Mouse (Mus musculus): Measurements from ENCODE around the gene Olfr1049. TPM values are rescaled to one million over a fixed set of nuclear protein-coding genes. Genes with fewer than 3 reads are reported as not detected.
"Not testable (repeated sequence)": the region's sequence is repeated elsewhere in the genome, so short reads cannot be mapped to it uniquely, and the experiment has no call there.

The Olfr1049 gene
- not detected in 2 replicates for polyA plus RNA-seq (2011; ENCODE audit: insufficient read length, low read depth, missing spikeins)

- not testable (repeated sequence) for H3K27ac ChIP-seq (ENCODE audit: insufficient read depth, low read length); H3K4me3 ChIP-seq (ENCODE audit: insufficient read depth, low read length); H3K4me1 ChIP-seq (ENCODE audit: control insufficient read depth, insufficient read depth, low read length)
Observed at GRCm38 (mm10) chr2:86258228-86258627, at the start of gene Olfr1049. Gene Olfr1049 (minus strand): TSS chr2:86258328.

GRCm38 (mm10) chr2:86292155-86292554 is 34.0 kb upstream of the Olfr1049 start, which contains the start of gene Olfr1052:
Gene Olfr1052 (plus strand): TSS chr2:86292455.
- no peak for TF ChIP-seq CTCF (IDR thresholded peaks at IDR 0.05; ENCODE audit: borderline replicate concordance, insufficient read depth, low read length)
- no peak for TF ChIP-seq POLR2A (IDR thresholded peaks at IDR 0.05; ENCODE audit: low read depth, low read length)
- H3K4me3 ChIP-seq (ENCODE audit: insufficient read depth, low read length): no peak within 1 kb of the TSS
- H3K4me1 ChIP-seq (ENCODE audit: control insufficient read depth, insufficient read depth, low read length): no peaks in the 10 kb centered on the region
- no peak within 1 kb of the TSS for H3K27ac ChIP-seq (ENCODE audit: insufficient read depth, low read length)

GRCm38 (mm10) chr2:86278988-86279387 is 20.9 kb upstream of the Olfr1049 start, which contains the start of gene Olfr1051:
Gene Olfr1051 (minus strand): TSS chr2:86279088.
- H3K4me3 ChIP-seq (ENCODE audit: insufficient read depth, low read length); H3K27ac ChIP-seq (ENCODE audit: insufficient read depth, low read length); H3K4me1 ChIP-seq (ENCODE audit: control insufficient read depth, insufficient read depth, low read length): not testable (repeated sequence)

- H3K4me3 ChIP-seq (ENCODE audit: insufficient read depth, low read length): no peak within 1 kb of the TSS
- H3K4me1 ChIP-seq (ENCODE audit: control insufficient read depth, insufficient read depth, low read length): no peaks in the 10 kb centered on the region
- TF ChIP-seq POLR2A (IDR thresholded peaks at IDR 0.05; ENCODE audit: low read depth, low read length): no peak
- TF ChIP-seq CTCF (IDR thresholded peaks at IDR 0.05; ENCODE audit: borderline replicate concordance, insufficient read depth, low read length): no peak
- H3K27ac ChIP-seq (ENCODE audit: insufficient read depth, low read length): no peak within 1 kb of the TSS
Observed at GRCm38 (mm10) chr2:86240189-86240588, 17.9 kb downstream of the Olfr1049 start, which contains the start of gene Olfr1048. Gene Olfr1048 (minus strand): TSS chr2:86240289.

- Histone ChIP-seq H3K4me1 (ENCODE audit: control insufficient read depth, insufficient read depth, low read length) (no peaks in the 10 kb centered on the region), H3K4me3 (ENCODE audit: insufficient read depth, low read length) (no peak within 1 kb of the TSS), H3K27ac (ENCODE audit: insufficient read depth, low read length) (no peak within 1 kb of the TSS)
- no peak for TF ChIP-seq POLR2A (IDR thresholded peaks at IDR 0.05; ENCODE audit: low read depth, low read length)
- no peak for TF ChIP-seq CTCF (IDR thresholded peaks at IDR 0.05; ENCODE audit: borderline replicate concordance, insufficient read depth, low read length)
Observed at GRCm38 (mm10) chr2:86231301-86231700, 26.8 kb downstream of the Olfr1049 start, which contains the start of gene Olfr1047. Gene Olfr1047 (minus strand): TSS chr2:86231401.

GRCm38 (mm10) chr2:86219214-86219613 is 38.9 kb downstream of the Olfr1049 start, which contains the start of gene Olfr1046:
Gene Olfr1046 (minus strand): TSS chr2:86219314.
- H3K4me1 ChIP-seq (ENCODE audit: control insufficient read depth, insufficient read depth, low read length): no peaks in the 10 kb centered on the region
- no peak within 1 kb of the TSS for H3K27ac ChIP-seq (ENCODE audit: insufficient read depth, low read length)
- TF ChIP-seq POLR2A (IDR thresholded peaks at IDR 0.05; ENCODE audit: low read depth, low read length) (no peak), CTCF (IDR thresholded peaks at IDR 0.05; ENCODE audit: borderline replicate concordance, insufficient read depth, low read length) (no peak)
- no peak within 1 kb of the TSS for H3K4me3 ChIP-seq (ENCODE audit: insufficient read depth, low read length)

Other genes starting within 250 kb of the Olfr1049 start
- 0.63 and 1.2 TPM in 2 replicates for gene Olfr1033, start 237.7 kb downstream of the Olfr1049 start, polyA plus RNA-seq (2011; ENCODE audit: insufficient read length, low read depth, missing spikeins)
- gene Olfr1034, start 212.5 kb downstream of the Olfr1049 start, polyA plus RNA-seq (2011; ENCODE audit: insufficient read length, low read depth, missing spikeins): not detected in 2 replicates
- not detected in 2 replicates for gene Olfr1036, start 184.3 kb downstream of the Olfr1049 start, polyA plus RNA-seq (2011; ENCODE audit: insufficient read length, low read depth, missing spikeins)
- gene Olfr1037, start 170.9 kb downstream of the Olfr1049 start, polyA plus RNA-seq (2011; ENCODE audit: insufficient read length, low read depth, missing spikeins): not detected in 2 replicates
- not detected in 2 replicates for gene Olfr1039, start 122.4 kb downstream of the Olfr1049 start, polyA plus RNA-seq (2011; ENCODE audit: insufficient read length, low read depth, missing spikeins)
- gene Olfr1040, start 111.6 kb downstream of the Olfr1049 start, polyA plus RNA-seq (2011; ENCODE audit: insufficient read length, low read depth, missing spikeins): not detected in 2 replicates
- not detected in 2 replicates for gene Olfr1042, start 96.5 kb downstream of the Olfr1049 start, polyA plus RNA-seq (2011; ENCODE audit: insufficient read length, low read depth, missing spikeins)
- gene Olfr1043, start 90.8 kb downstream of the Olfr1049 start, polyA plus RNA-seq (2011; ENCODE audit: insufficient read length, low read depth, missing spikeins): not detected in 2 replicates
- not detected in 2 replicates for gene Olfr1044, start 80.5 kb downstream of the Olfr1049 start, polyA plus RNA-seq (2011; ENCODE audit: insufficient read length, low read depth, missing spikeins)
- gene Olfr52, start 72.6 kb downstream of the Olfr1049 start, polyA plus RNA-seq (2011; ENCODE audit: insufficient read length, low read depth, missing spikeins): not detected in 2 replicates
- gene Olfr1045, start 55.3 kb downstream of the Olfr1049 start, polyA plus RNA-seq (2011; ENCODE audit: insufficient read length, low read depth, missing spikeins): not detected in 2 replicates
- gene Olfr1046, start 39.0 kb downstream of the Olfr1049 start, polyA plus RNA-seq (2011; ENCODE audit: insufficient read length, low read depth, missing spikeins): not detected in 2 replicates
- not detected in 2 replicates for gene Olfr1047, start 26.9 kb downstream of the Olfr1049 start, polyA plus RNA-seq (2011; ENCODE audit: insufficient read length, low read depth, missing spikeins)
- gene Olfr1048, start 18.0 kb downstream of the Olfr1049 start, polyA plus RNA-seq (2011; ENCODE audit: insufficient read length, low read depth, missing spikeins): not detected in 2 replicates
- gene Olfr1051, start 20.8 kb upstream of the Olfr1049 start, polyA plus RNA-seq (2011; ENCODE audit: insufficient read length, low read depth, missing spikeins): not detected in 2 replicates
- gene Olfr1052, start 34.1 kb upstream of the Olfr1049 start, polyA plus RNA-seq (2011; ENCODE audit: insufficient read length, low read depth, missing spikeins): not detected in 2 replicates
- not detected in 2 replicates for gene Olfr1053, start 57.0 kb upstream of the Olfr1049 start, polyA plus RNA-seq (2011; ENCODE audit: insufficient read length, low read depth, missing spikeins)
- gene Olfr1054, start 77.1 kb upstream of the Olfr1049 start, polyA plus RNA-seq (2011; ENCODE audit: insufficient read length, low read depth, missing spikeins): not detected in 2 replicates
- gene Olfr1055, start 92.0 kb upstream of the Olfr1049 start, polyA plus RNA-seq (2011; ENCODE audit: insufficient read length, low read depth, missing spikeins): not detected in 2 replicates
- gene Olfr1056, start 104.1 kb upstream of the Olfr1049 start, polyA plus RNA-seq (2011; ENCODE audit: insufficient read length, low read depth, missing spikeins): not detected in 2 replicates
- gene Olfr1057, start 120.1 kb upstream of the Olfr1049 start, polyA plus RNA-seq (2011; ENCODE audit: insufficient read length, low read depth, missing spikeins): not detected in 2 replicates
- not detected in 2 replicates for gene Olfr1058, start 130.2 kb upstream of the Olfr1049 start, polyA plus RNA-seq (2011; ENCODE audit: insufficient read length, low read depth, missing spikeins)
- not detected in 2 replicates for gene Olfr1061, start 155.7 kb upstream of the Olfr1049 start, polyA plus RNA-seq (2011; ENCODE audit: insufficient read length, low read depth, missing spikeins)
- gene Olfr1062, start 168.4 kb upstream of the Olfr1049 start, polyA plus RNA-seq (2011; ENCODE audit: insufficient read length, low read depth, missing spikeins): not detected in 2 replicates
- gene Olfr1065, start 192.3 kb upstream of the Olfr1049 start, polyA plus RNA-seq (2011; ENCODE audit: insufficient read length, low read depth, missing spikeins): not detected in 2 replicates
- gene Olfr1066, start 197.9 kb upstream of the Olfr1049 start, polyA plus RNA-seq (2011; ENCODE audit: insufficient read length, low read depth, missing spikeins): not detected in 2 replicates
- not detected in 2 replicates for gene Olfr228, start 229.1 kb upstream of the Olfr1049 start, polyA plus RNA-seq (2011; ENCODE audit: insufficient read length, low read depth, missing spikeins)

All from embryonic fibroblast, embryonic 13.5 days (primary cell).